Mouse (Mus musculus) lung, postnatal 14 days (tissue): Measurements from ENCODE around the gene Naa60.
A peak's percentile ranks its signal among the peaks of the same experiment; 100 is the strongest.

Experiments
- DNase-seq: peaks from one replicate; pipeline ENCODE4 v3.0.0; 2021

Gene Naa60

GRCm38 (mm10) chr16:3891621-3892295, 19.6 kb downstream of the Naa60 start:
- no peak for DNase-seq

- DNase-seq: no peak
Measured at GRCm38 (mm10) chr16:3893739-3894138, 21.6 kb downstream of the Naa60 start.

DNA sequence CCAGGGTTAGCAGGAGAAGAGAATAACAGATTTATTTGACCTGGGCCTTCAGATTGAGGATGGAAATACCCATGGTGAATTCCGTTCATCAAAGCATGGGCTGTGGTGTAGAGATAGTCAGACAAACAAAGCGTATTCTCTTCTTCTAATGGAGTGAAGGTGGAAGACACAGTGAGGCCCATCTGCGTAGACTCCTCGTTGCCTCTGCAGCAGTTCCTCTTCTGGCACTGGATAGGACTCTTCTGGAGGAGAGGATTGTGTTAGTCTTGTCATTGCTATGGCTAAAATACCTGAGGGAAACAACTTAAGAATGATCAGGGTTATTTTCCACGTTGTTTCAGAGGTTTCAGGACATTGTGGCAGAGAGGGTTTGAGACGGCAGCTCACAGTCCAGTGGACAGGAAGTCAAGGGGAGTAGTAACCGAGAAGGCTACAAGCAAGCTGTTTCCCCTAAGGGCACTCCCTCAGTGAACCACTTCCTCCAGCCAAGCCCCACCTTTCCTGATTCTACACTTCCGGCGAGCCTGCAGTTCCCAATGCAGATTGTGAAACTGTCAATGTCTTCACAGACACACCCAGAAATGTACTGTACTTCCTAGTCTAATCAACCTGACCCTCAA, 23.1 kb downstream of the Naa60 start:
- peak; percentile 66 for DNase-seq

GRCm38 (mm10) chr16:3896046-3896445, 23.9 kb downstream of the Naa60 start:
- DNase-seq: no peak

GRCm38 (mm10) chr16:3896553-3896952, 24.4 kb downstream of the Naa60 start:
- DNase-seq: no peak

DNA sequence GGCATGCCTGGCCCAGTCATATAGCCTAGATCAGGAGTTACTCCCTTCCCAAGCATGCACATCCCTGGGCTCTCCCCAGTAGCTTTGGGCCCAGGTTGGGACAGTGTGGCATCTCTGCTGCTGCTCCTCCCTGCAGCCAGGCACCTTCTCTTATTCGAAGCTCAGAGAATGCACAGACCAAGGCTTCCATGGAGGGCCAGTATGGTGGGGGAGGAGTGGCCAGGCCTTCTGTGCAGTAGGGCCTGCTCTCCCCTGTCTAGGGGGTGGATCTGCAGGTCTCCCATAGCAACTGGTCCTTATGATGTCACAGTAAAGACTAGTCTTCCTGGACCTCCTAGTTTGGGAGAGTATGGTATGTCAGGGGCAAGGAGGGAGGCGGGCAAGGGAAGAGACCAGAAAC, 35.3 kb downstream of the Naa60 start:
- DNase-seq: no peak

DNA sequence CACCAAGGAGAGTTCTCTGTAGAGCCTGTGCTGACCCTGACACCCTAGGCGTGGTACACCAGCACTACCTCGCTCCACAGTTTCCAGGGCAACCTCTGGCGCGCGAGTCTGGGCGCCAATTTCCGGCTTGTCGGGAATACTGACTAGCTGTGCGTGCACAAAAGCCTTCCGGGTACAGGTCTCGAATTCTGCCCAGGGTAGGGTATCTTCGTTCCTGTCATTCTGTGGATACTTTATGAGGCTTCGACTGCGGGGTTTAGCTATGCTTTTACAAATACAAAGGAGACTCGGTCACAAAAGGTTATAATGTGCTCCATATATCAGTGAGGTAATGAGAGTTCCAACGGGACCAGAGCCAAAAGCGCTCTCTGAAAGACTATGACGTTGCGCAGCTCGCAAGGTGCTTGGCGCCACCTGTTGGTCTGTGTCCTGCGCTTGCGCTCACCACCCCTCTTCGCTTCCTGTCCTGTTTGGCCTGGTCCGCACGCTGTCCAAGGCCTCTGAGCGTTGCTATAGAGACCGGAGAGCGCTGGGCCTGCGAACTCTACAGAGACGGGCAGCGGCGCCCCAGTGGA, 36.4 kb downstream of the Naa60 start, which contains the start of the genes 1700037C18Rik and Cluap1:
TSS of gene 1700037C18Rik (minus strand) at position 153 of the 575 bp plus-strand sequence.
TSS of gene Cluap1 (plus strand) at position 265 of the 575 bp plus-strand sequence.
- DNase-seq: peak; percentile 93

DNA sequence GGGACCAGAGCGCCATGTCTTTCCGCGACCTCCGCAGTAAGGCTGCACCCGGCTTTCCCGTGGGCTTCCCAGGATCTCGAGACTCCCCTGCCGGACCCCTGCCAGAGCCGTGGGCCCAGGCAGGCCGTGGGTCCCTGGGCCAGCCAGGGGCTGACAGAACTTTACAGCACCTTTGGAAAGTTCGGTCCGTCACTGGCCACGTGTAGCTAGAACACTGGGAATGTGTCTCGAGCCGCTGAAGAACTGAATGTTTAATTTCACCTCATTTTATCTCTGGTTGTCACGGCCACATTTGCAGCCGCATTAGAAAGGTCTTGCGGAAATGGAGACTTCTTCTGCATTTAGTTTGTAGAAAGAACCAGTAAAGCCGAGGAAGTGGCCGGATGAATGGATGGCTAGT, 36.9 kb downstream of the Naa60 start:
- no peak for DNase-seq

DNA sequence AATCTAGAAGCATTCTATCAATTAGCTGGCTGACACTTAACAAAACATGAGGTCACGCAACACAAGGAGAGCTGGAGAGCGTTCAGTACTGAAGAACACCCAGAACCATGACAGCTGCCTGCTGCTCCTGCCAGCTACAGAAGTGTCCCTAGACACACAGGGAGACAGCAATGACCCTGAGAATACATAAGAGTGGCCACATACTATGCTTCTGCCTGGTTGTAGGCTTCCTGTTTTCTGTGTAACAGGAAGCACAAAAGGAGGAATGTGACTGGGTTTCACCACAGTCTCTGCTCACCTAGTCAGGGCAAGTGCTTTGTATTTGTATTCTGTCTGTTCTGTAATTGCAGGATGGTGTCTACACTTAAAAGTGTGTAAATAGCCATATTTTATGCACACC, 48.6 kb downstream of the Naa60 start:
- no peak for DNase-seq

GRCm38 (mm10) chr16:3923515-3923914, 51.3 kb downstream of the Naa60 start:
- no peak for DNase-seq

GRCm38 (mm10) chr16:3923966-3924365, 51.8 kb downstream of the Naa60 start:
- no peak for DNase-seq

DNA sequence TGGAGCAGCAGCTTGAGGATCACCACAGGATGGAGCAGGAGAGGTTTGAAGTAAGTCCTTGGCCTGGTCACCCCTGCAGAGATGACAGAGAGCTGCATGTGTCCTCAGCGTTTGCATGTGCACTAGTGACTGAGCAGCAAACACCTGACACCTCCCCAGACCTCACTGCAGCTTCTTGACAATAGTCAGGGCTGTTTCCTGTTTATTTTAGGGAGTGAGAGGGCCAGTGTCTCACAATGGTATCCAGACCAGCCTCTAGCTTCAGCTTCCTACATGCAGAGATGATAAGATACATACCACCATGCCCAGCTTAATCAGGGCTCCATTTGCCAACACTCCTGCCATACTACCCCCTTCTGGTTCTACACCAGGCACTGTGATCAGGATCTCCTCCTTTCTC, 56.4 kb downstream of the Naa60 start:
- no peak for DNase-seq

GRCm38 (mm10) chr16:3929151-3929550, 57.0 kb downstream of the Naa60 start:
- DNase-seq: no peak

- no peak for DNase-seq
Measured at GRCm38 (mm10) chr16:3933536-3933935, 61.4 kb downstream of the Naa60 start.

DNA sequence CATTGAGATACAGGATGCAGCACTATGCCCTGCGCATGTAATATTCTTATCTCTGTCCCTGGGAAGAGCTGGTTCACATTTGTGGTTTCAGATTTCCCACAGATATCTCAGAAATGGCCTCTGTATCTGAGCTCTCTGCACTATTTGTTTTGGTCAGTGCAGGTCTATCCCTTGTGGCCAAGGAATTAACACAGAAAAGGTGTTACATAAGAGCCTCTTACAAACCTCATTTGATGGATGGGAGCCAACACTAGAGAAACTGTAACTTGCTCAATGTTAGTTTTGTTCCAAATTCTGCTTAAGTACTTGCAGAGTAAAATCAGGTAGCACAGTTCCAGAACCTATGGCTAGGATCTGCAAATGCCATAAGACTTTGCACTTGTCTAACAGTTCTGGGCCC, 61.9 kb downstream of the Naa60 start:
- peak; percentile 10 for DNase-seq

DNA sequence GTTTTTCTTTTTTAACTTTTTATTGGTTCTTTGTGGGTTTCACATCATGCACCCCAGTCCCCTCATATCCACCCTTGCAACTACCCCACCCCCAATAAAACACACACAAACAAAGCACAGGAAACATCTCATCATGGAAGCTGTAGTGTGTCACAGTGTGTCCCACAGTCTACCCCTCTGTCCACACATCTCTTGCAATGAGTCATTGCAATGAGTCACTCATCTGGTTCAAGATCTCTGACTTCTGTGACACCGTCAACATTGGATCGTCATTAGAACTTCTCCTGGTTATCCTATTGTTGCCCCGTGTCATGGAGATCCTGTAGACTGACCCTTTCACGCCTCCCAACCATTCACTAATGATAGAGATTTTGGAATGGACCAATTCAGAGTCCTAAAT, 62.5 kb downstream of the Naa60 start:
- DNase-seq: no peak

DNA sequence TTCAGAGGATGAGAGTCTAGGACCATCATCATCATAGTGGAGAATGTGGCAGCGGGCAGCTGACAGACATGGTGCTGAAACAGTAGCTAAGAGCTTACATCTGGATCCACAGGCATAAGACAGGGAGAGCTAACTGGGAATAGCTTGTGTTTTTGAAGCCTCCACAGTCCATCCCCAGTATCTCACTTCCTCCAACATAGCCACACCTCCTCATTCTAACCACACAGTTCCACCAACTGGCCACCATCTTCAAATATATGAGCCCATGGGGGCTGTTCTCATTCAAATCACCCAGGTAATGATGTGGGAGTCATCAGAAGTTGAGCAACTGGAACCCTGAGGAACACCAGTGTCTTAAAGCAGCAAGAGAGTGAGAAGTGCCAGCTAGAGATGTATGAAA, 79.0 kb downstream of the Naa60 start:
- DNase-seq: no peak
